Mouse (Mus musculus) liver, adult 2 months (tissue): ENCODE measurements around the gene Ifna5.

Source experiments
- CTCF ChIP-seq: fragments of 200-500 bp; IDR thresholded peaks from 2 replicates; pipeline ENCODE4 v1.5.1; 2011; ENCODE audit warnings: low read depth, low read length, control low read depth
- POLR2A ChIP-seq: fragments of 200-500 bp; IDR thresholded peaks from 2 replicates; pipeline ENCODE4 v1.6.1; 2011; ENCODE audit warnings: low read length, control low read depth; ENCODE audit not compliant: insufficient read depth; ENCODE audit errors: extremely low read depth

DNA sequence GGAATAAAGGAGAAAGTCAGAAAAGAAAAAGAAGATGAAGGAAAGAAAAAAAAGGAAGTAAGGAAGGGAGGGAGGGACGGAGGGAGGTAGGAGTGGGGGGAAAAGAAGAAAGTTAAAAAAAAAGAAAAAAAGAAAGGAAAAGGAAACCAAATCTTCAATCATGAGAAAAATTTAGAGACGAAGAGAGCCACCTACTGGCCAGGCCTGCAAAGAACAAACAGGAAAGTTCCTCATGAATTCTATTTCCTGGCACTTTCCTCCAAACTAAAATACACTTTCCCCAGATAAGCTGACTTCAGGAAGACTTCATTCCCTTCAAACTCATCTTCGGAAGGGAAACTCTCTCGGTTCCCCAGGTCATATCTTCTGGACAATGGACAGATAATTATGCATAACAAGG, 4.8 kb upstream of the Ifna5 start:
- 0 out of 2 replicates have a peak, but pooled peaks have one; percentile 31 for TF ChIP-seq CTCF
- no peak for TF ChIP-seq POLR2A
